Mouse (Mus musculus): ENCODE results near the gene Sap30bp.

The Sap30bp gene

DNA sequence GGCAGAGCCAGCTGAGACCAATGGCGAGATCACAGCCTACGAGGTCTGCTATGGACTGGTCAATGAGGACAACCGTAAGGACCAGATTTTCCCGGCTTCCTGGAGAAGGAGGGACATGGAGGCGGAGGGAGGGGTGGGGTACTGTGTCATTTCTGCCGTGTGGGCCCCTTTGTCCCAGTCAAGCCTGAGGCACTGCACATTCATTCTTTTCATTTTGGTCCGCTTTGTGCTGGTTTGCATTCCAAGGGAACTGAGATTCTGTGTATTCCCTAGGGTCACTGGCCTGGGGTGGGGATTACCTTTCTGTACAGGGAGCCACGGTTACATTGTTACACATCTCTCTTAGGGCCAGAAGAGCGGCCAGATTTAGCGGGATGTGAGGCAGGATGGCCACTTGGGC is 67.5 kb downstream of the Sap30bp start:
- peak; percentile 43 for DNase-seq (ENCODE audit: low read depth)

- no peak for DNase-seq (ENCODE audit: low read depth)
Measured at GRCm38 (mm10) chr11:116001725-116002124, 68.6 kb downstream of the Sap30bp start.

GRCm38 (mm10) chr11:116002894-116003293 is 69.8 kb downstream of the Sap30bp start:
- no peak for DNase-seq (ENCODE audit: low read depth)

DNA sequence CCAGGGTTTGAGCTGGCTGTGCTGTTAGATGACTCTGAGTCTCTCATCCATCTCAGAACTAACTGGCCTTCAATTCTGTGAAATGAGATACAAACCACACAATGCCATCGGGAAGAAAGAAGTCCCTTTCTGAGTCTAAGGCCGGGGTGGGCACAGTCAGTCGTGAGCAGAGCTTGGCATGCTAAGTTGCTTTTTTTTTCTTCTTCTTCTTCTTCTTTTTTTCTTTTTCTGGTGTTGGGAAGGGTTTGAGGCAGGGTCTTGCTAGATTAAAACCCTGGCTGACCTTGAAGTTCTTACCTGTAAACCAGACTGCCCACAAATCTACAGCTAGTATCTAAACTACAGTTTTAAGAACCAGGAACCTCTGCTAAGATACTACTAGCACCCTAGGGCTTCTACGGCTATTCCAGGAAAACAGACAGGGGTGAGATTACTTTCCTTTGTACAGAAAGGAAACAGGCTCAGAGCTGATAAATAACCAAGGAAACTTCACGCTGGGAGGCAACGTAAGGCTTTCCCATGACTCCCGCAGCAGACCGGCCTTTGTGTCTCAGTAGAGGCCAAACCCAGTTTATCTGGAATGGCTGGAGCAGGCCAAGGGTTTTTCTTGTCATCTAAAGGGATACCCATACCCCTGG is 71.2 kb downstream of the Sap30bp start:
- DNase-seq (ENCODE audit: low read depth), result no peak

GRCm38 (mm10) chr11:116004840-116005700 is 72.0 kb downstream of the Sap30bp start:
- peak; percentile 90 for DNase-seq (ENCODE audit: low read depth)

DNA sequence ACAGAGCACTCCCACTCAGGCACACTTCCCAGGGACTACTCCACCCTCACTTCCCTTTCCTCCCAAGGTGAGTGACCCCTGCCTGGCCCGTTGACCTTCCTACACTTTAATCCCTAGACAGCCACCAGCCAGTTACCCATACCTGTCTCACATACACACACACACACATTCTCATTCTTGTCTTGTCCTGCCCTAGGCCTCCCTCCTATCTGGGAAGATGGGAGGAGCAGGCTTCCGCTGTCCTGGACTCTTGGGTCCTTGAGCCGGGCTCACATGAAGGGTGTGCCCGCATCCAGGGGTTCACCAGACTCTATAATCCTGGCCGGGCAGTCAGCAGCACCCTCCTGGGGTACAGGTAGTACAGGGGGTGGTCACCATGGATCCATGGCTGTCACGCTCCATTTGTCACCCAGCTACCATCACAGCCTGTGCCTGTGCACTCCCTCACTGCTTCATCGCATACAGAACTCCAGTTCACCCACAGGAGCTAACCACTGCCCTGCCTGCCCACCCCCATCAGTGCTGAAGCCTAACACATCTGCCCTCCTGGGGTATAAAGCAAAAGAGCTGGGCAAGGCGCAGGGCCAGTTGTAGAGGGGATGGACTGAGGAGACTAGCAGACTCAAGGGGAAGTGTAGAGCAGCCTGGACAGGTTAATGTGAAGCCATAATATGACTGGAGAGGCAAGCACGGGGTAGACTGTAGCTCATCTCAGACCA is 72.8 kb downstream of the Sap30bp start:
- no peak for DNase-seq (ENCODE audit: low read depth)

- no peak for DNase-seq (ENCODE audit: low read depth)
Measured at GRCm38 (mm10) chr11:116007095-116007850, 74.2 kb downstream of the Sap30bp start.

GRCm38 (mm10) chr11:116008411-116008810 is 75.3 kb downstream of the Sap30bp start:
- DNase-seq (ENCODE audit: low read depth), result no peak

DNA sequence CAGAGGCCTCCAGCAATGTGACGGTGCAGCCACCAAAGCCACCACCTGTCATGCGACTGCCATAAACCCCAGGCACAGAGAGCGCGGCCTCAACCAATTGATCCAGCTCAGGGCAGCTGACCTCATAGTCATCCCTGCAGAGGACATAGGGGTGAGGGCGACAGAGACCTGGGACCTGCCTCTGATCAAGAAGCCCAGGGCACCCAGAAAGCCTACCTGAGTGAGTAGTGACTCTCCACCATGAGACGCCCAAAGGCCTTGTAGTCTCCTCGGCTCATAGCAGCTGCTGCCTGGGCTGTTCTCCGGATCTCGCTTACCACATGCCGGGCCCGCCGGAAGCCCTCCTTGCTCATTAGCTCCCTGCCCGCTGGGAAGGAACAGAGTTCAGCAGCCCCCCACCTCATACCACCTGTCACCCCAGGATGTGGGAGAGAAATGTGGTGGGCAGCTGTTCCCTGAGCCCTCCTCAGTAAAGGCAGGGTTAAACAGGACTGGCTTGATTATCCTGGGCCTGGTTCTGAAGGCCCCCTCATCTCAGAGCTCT is 75.8 kb downstream of the Sap30bp start:
- DNase-seq (ENCODE audit: low read depth), result no peak

DNA sequence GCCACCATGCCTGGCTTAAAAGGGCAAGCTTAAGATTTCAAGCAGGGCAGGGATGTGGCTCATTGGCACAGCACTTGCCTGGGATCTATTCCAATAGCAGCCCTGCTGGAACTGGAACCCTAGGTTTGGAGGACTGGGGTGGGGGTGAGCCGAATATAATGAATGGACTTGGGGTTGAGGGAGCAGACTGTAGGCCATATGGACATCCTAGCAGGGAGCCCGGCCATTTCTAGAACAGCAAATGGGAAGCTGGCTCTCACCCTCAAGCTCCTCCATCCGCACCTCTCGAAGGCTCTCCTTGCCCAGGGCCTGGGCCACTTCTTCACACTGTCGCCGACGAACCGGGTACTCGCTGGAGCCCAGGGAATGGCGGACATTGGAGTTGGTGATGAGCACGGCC is 76.6 kb downstream of the Sap30bp start:
- no peak for DNase-seq (ENCODE audit: low read depth)

DNA sequence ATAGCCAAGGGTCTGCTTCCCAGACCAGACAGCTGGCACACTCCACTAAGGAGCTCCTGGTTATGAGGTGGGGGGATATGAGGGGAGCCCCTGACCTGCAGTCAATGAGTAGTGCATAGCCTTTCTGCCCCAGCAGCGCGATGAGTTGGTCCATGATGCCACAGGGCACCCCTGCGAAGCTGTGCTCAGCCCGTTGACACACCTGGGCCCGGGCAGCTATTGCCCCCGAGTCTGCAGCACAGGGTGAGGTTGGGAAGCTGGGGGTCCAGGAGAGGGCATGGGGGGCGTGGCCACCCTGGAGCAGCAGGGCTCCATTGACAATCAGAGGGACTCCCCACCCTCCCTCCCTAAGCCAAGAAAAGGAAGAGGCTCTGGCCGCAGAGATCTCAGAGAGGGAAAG is 77.1 kb downstream of the Sap30bp start:
- DNase-seq (ENCODE audit: low read depth), result no peak

DNA sequence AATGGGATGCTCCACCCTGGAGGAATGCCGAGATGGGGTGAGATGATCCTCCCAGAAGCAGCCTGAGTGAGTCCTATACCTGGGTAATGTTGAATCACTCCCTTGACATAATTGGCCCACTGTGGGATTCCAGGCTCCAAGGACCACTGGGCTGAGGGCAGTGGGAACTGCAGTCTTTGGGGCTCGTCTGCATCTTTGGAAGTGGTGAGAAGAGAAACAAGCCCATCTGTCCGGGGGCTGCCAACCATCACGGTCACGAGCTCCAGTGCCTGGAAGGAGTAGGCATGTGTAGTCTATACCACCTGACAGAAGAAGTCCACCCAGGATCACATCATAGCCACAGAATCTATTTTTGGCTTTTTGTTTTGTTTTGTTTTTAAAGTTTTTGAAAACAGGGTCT is 77.9 kb downstream of the Sap30bp start:
- DNase-seq (ENCODE audit: low read depth), result no peak

GRCm38 (mm10) chr11:116011529-116012261 is 78.6 kb downstream of the Sap30bp start:
- no peak for DNase-seq (ENCODE audit: low read depth)

DNA sequence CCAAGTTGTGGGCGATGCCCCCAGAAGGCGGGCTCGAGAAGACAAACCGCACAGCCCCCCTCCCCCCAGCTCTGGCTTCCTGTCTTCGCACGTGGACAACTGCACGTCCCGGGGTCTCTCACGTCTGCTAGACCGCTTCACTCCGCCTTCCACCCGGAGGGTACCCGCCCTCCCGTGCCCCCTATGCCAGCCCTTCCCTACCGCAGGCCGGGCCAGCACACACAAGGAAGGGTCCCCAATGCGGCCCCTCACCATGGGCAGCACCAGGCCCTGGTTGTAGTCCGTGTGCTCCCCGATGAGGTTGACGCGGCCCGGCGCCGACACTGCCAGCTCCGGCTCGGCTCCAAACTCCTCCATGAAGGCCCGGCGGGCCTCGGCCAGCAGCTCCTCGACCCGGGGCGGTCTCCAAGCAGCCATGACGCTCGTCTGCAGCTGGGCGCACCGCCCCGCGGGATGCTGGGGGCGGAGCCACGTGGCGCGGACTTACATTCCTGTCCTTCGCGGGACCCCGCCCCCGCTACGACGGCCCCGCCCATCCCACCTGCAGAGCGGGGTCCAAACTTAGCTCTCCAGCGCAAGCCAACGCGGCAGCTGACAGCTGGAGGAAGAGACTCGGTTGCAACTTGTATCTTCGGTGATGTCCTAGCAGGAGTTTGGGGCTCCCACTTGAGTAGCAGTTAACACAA is 79.3 kb downstream of the Sap30bp start, which contains the start of gene Galk1:
Gene Galk1, minus strand, starts transcription at position 458 of the 686 bp plus-strand sequence.
- DNase-seq (ENCODE audit: low read depth), result peak; percentile 95

- no peak for DNase-seq (ENCODE audit: low read depth)
Measured at GRCm38 (mm10) chr11:116014821-116015220, 81.7 kb downstream of the Sap30bp start.
